Mouse (Mus musculus) lung, postnatal 0 days (tissue): ENCODE data around the gene Srd5a1. TPM values are rescaled to one million over a fixed set of nuclear protein-coding genes. Genes with fewer than 3 reads are reported as not detected.
A peak's percentile ranks its signal among the peaks of the same experiment; 100 is the strongest.

ENCODE experiments used
- ATAC-seq: fragments of 200-750 bp; cut with Nextera tagmentation; 2 replicates; pipeline ENCODE4 v1.8.0; 2017; ENCODE audit warnings: moderate library complexity
- DNase-seq: peaks from one replicate; pipeline ENCODE4 v3.0.0-alpha.2; 2016; ENCODE audit warnings: low spot score
- H3K27ac ChIP-seq: fragments of 300-500 bp; sonication (generic); 2 replicates; pipeline ENCODE4 v1.5.1; 2014; ENCODE audit warnings: antibody characterized with exemption, mild to moderate bottlenecking, low read length, mixed read lengths
- H3K27me3 ChIP-seq: fragments of 300-500 bp; sonication (generic); replicated peaks from 2 replicates; pipeline ENCODE4 v1.6.1; 2014; ENCODE audit warnings: low read length, mixed read lengths; ENCODE audit not compliant: insufficient read depth
- H3K36me3 ChIP-seq: fragments of 300-500 bp; sonication (generic); 2 replicates; pipeline ENCODE4 v1.6.1; 2014; ENCODE audit warnings: low read length, mixed read lengths; ENCODE audit not compliant: insufficient read depth
- H3K4me1 ChIP-seq: fragments of 300-500 bp; sonication (generic); 2 replicates; pipeline ENCODE4 v1.6.1; 2014; ENCODE audit warnings: antibody characterized with exemption, low read depth, low read length, mixed read lengths; ENCODE audit not compliant: insufficient read depth
- H3K4me2 ChIP-seq: fragments of 300-500 bp; sonication (generic); replicated peaks from 2 replicates; pipeline ENCODE4 v1.6.1; 2014; ENCODE audit warnings: low read depth, mild to moderate bottlenecking, low read length, moderate library complexity, mixed read lengths
- H3K4me3 ChIP-seq: fragments of 300-500 bp; sonication (generic); 2 replicates; pipeline ENCODE4 v1.5.1; 2014; ENCODE audit warnings: low read depth, low read length
- H3K9ac ChIP-seq: fragments of 300-500 bp; sonication (generic); replicated peaks from 2 replicates; pipeline ENCODE4 v1.6.1; 2014; ENCODE audit warnings: low read depth, mild to moderate bottlenecking
- H3K9me3 ChIP-seq: fragments of 300-500 bp; sonication (generic); 2 replicates; pipeline ENCODE4 v1.6.1; 2016; ENCODE audit warnings: low read length, mixed read lengths
- CTCF ChIP-seq: IDR thresholded peaks from 2 replicates; pipeline ENCODE4 v1.5.1; 2016; ENCODE audit warnings: antibody characterized with exemption, mild to moderate bottlenecking
- EP300 ChIP-seq: IDR thresholded peaks from 2 replicates; pipeline ENCODE4 v1.6.1; 2016; ENCODE audit warnings: antibody characterized with exemption, mild to moderate bottlenecking, control low read depth
- WGBS: fragments of 180-500 bp; shearing (Covaris S2); extraction: QIAGEN DNeasy Blood & Tissue Kit; methylation state at CpG from one replicate; pipeline ENCODE4 v1.1.7; 2014; 5-methylcytosine and 5-hydroxymethylcytosine counted together
- polyA plus RNA-seq: library from polyadenylated mRNA; unstranded; fragments of >200 nt; fragmentation: Nextera tagmentation; extraction: Ambion mirVana; gene quantifications from 2 replicates; pipeline ENCODE4 v1.2.1, GENCODE M21; 2015

The Srd5a1 gene
- polyA plus RNA-seq, 1 experiment from 2014 or later: 5.0 TPM

GRCm38 (mm10) chr13:69630576-69630975 lies 19.3 kb upstream of the Srd5a1 start:
- Histone ChIP-seq H3K27ac (no peak overlapping the region), H3K4me1 (no peaks in the 10 kb centered on the region), H3K9ac (no peak overlapping the region), H3K9me3 (no peaks in the 10 kb centered on the region), H3K27me3 (no peaks in the 10 kb centered on the region), H3K36me3 (peaks cover 68% of the 10 kb centered on the region), H3K4me3 (no peak overlapping the region), H3K4me2 (no peak overlapping the region)
- DNase-seq (no peak), ATAC-seq (no peak)
- TF ChIP-seq EP300 (no peak), CTCF (no peak)
- 78% methylated on average over 8 of the region's 8 CpGs for WGBS

- H3K4me2 ChIP-seq: no peak overlapping the region
- ATAC-seq (no peak), DNase-seq (no peak)
- no peaks in the 10 kb centered on the region for H3K9me3 ChIP-seq
- H3K27me3 ChIP-seq: no peaks in the 10 kb centered on the region
- H3K36me3 ChIP-seq: peaks cover 44% of the 10 kb centered on the region
- H3K9ac ChIP-seq: no peak overlapping the region
- no peak overlapping the region for H3K4me3 ChIP-seq
- no peaks in the 10 kb centered on the region for H3K4me1 ChIP-seq
- TF ChIP-seq EP300: no peak
- TF ChIP-seq CTCF: no peak
- no peak overlapping the region for H3K27ac ChIP-seq
- 95% methylated on average over 3 of the region's 3 CpGs for WGBS
Observed at GRCm38 (mm10) chr13:69627941-69628340, 16.7 kb upstream of the Srd5a1 start.

GRCm38 (mm10) chr13:69624510-69624909 lies 13.3 kb upstream of the Srd5a1 start:
- Histone ChIP-seq H3K27ac (no peak overlapping the region), H3K4me2 (no peak overlapping the region), H3K4me1 (no peaks in the 10 kb centered on the region), H3K9me3 (no peaks in the 10 kb centered on the region), H3K36me3 (peaks cover 39% of the 10 kb centered on the region), H3K9ac (no peak overlapping the region), H3K4me3 (no peak overlapping the region), H3K27me3 (no peaks in the 10 kb centered on the region)
- no peak for ATAC-seq
- no peak for DNase-seq
- 88% methylated on average over 3 of the region's 3 CpGs for WGBS
- TF ChIP-seq CTCF (no peak), EP300 (no peak)

GRCm38 (mm10) chr13:69623843-69624242 lies 12.6 kb upstream of the Srd5a1 start:
- Histone ChIP-seq H3K36me3 (peaks cover 39% of the 10 kb centered on the region), H3K9ac (no peak overlapping the region), H3K4me2 (no peak overlapping the region), H3K27me3 (no peaks in the 10 kb centered on the region), H3K4me3 (no peak overlapping the region), H3K4me1 (no peaks in the 10 kb centered on the region), H3K9me3 (no peaks in the 10 kb centered on the region), H3K27ac (no peak overlapping the region)
- DNase-seq: peak; percentile 39
- peak; percentile 65 for ATAC-seq
- TF ChIP-seq EP300 (no peak), CTCF (no peak)
- WGBS: 74% methylated on average over 5 of the region's 5 CpGs

GRCm38 (mm10) chr13:69616716-69617115 lies 5.5 kb upstream of the Srd5a1 start:
- Histone ChIP-seq H3K4me3 (no peak overlapping the region), H3K4me2 (no peak overlapping the region), H3K9ac (no peak overlapping the region), H3K36me3 (peaks cover 37% of the 10 kb centered on the region), H3K9me3 (no peaks in the 10 kb centered on the region), H3K4me1 (no peaks in the 10 kb centered on the region), H3K27me3 (no peaks in the 10 kb centered on the region), H3K27ac (no peak overlapping the region)
- no peak for DNase-seq
- no peak for ATAC-seq
- WGBS: 83% methylated on average over 6 of the region's 6 CpGs
- no peak for TF ChIP-seq CTCF
- no peak for TF ChIP-seq EP300

GRCm38 (mm10) chr13:69612175-69612544 lies 918 bp upstream of the Srd5a1 start:
- Histone ChIP-seq H3K9me3 (no peaks in the 10 kb centered on the region), H3K4me3 (peak overlapping the region; percentile 92), H3K27ac (peak overlapping the region; percentile 60), H3K36me3 (peaks cover 6% of the 10 kb centered on the region; the same call in 1 of the 2 replicates), H3K9ac (peak overlapping the region; percentile 77), H3K4me2 (peak overlapping the region; percentile 76), H3K27me3 (no peaks in the 10 kb centered on the region), H3K4me1 (no peaks in the 10 kb centered on the region)
- DNase-seq (no peak), ATAC-seq (no peak)
- TF ChIP-seq EP300: no peak
- WGBS: under 1% methylated on average over 24 of the region's 24 CpGs

- H3K27me3 ChIP-seq: no peaks in the 10 kb centered on the region
- TF ChIP-seq EP300 (no peak), CTCF (no peak)
- H3K36me3 ChIP-seq: peaks cover 5% of the 10 kb centered on the region; the same call in 1 of the 2 replicates
- no peak overlapping the region for H3K27ac ChIP-seq
- no peaks in the 10 kb centered on the region for H3K9me3 ChIP-seq
- peak overlapping the region; percentile 68 for H3K4me3 ChIP-seq
- peak overlapping the region; percentile 97 for H3K4me2 ChIP-seq
- under 1% methylated on average over 40 of the region's 40 CpGs for WGBS
- peak overlapping the region; percentile 26 for H3K9ac ChIP-seq
- no peaks in the 10 kb centered on the region for H3K4me1 ChIP-seq
- DNase-seq (no peak), ATAC-seq (peak; percentile 7)
Observed at GRCm38 (mm10) chr13:69610751-69611397, 368 bp downstream of the Srd5a1 start.
